In the genomic region with DNA sequence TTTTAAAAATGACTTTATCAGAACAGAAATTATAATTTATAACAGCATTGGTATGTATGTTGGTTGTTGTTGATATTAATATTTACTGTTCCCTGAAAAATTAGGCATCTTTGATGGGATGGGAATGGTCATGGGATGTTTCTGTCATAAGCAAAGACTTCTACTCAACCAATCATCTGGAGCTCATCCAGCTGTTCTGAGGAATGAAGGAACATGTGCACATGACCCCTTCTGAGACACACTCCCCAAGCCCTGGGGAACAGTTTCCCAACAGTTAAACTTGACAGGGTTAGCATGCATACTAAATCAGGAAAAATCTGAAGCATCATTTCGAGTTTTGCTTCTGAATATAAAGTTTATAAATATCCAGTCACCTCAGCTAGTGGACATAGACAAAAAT, we compare ENCODE assay signal across 26 mouse cellular contexts.
"Had no signal": no experiment of that assay in that cellular context is flagged by ENCODE, and none has a peak within 500 bp of the region (broad histone marks: within the 10 kb centered on the region; RNA-seq: fewer than 3 reads in every experiment).

No protein-coding gene starts in this region.

- DNase-seq: gastrocnemius, adult 2 months; gastrocnemius, postnatal 10 days; gastrocnemius, postnatal 25 days; heart, adult 18-20 months; heart, postnatal 10 days; heart, postnatal 4 days; kidney, adult 18-20 months; kidney, adult 9 months; kidney, postnatal 10 days; kidney, postnatal 25 days; kidney, postnatal 4 days; liver had no signal

- H3K4me3 ChIP-seq: gastrocnemius, adult 2 months; heart, embryonic 10.5 days; heart, embryonic 12.5 days; hindbrain, embryonic 10.5 days; hindbrain, embryonic 12.5 days; intestine, embryonic 15.5 days; kidney, embryonic 15.5 days; layer of hippocampus, adult 2 months; left cerebral cortex, adult 2 months; limb, embryonic 10.5 days; limb, embryonic 12.5 days had no signal

- H3K9me3 ChIP-seq: heart, embryonic 10.5 days; heart, embryonic 12.5 days; hindbrain, embryonic 10.5 days; hindbrain, embryonic 12.5 days; intestine, embryonic 15.5 days; kidney, embryonic 15.5 days; limb, embryonic 10.5 days; limb, embryonic 12.5 days had no signal

- H3K27me3 ChIP-seq: heart, embryonic 12.5 days; hindbrain, embryonic 12.5 days; intestine, embryonic 15.5 days; kidney, embryonic 15.5 days; limb, embryonic 12.5 days had no signal

- H3K4me2 ChIP-seq: heart, embryonic 12.5 days; hindbrain, embryonic 12.5 days; hindbrain, embryonic 14.5 days; intestine, embryonic 15.5 days; kidney, embryonic 15.5 days; limb, embryonic 12.5 days had no signal

- H3K36me3 ChIP-seq: heart, embryonic 10.5 days; heart, embryonic 12.5 days; hindbrain, embryonic 10.5 days; hindbrain, embryonic 12.5 days; intestine, embryonic 15.5 days; kidney, embryonic 15.5 days; limb, embryonic 10.5 days; limb, embryonic 12.5 days had no signal

- H3K9ac ChIP-seq: heart, embryonic 12.5 days; hindbrain, embryonic 12.5 days; hindbrain, embryonic 14.5 days; intestine, embryonic 15.5 days; kidney, embryonic 15.5 days; limb, embryonic 12.5 days had no signal

- H3K27ac ChIP-seq: gastrocnemius, adult 2 months; heart, embryonic 10.5 days; hindbrain, embryonic 10.5 days; hindbrain, embryonic 12.5 days; hindbrain, embryonic 14.5 days; intestine, embryonic 15.5 days; kidney, embryonic 15.5 days; layer of hippocampus, adult 2 months; left cerebral cortex, adult 2 months; limb, embryonic 10.5 days; limb, embryonic 12.5 days had no signal

- ATAC-seq: hindbrain, embryonic 16.5 days; inflammation-experienced regulatory T-cells, adult 6 months; intestine, embryonic 15.5 days; intestine, postnatal 0 days had no signal

- H3K4me1 ChIP-seq: heart, embryonic 10.5 days; heart, embryonic 12.5 days; hindbrain, embryonic 10.5 days; intestine, embryonic 15.5 days; kidney, embryonic 15.5 days; limb, embryonic 10.5 days; limb, embryonic 12.5 days had no signal
